Mouse (Mus musculus): ENCODE results near the gene Lcn4.

Gene Lcn4

DNA sequence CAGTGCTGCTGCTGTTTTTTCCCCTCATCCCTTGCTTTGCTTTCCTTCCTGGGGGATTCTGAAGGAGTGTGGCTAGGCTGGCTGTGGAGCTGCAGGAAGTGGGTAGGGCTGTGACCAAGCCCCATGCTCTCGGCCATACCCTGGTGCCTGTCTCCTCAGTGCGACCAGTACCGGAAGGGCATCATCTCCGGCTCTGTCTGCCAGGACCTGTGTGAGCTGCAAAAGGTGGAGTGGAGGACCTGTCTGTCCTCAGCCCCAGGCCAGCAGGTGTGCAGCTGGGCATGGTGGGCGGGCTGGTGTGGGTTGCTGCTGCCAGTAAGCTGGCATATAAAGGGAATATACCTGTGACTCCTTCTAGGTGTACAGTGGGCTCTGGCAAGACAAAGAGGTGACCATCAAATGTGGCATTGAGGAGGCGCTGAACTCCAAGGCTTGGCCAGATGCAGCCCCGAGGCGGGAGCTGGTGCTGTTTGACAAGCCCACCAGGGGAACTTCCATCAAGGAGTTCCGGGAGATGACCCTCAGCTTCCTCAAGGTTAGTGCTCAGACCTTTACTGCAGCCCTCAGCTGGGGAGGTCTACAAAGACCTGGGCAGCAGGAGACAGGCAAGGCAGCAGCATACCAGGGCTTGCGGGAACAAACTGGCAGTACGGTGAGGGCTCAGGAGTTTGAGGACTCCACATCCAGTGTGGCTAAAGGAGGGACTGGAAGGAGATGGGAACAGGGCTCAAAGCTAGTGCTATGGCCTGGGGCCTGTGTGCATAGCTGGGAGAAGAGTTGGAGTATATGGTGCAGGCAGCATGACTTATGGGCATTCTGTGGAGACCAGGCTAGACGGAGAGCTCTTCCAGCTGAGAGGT, 36.2 kb downstream of the Lcn4 start:
- no peak for DNase-seq (ENCODE audit: low spot score)

DNA sequence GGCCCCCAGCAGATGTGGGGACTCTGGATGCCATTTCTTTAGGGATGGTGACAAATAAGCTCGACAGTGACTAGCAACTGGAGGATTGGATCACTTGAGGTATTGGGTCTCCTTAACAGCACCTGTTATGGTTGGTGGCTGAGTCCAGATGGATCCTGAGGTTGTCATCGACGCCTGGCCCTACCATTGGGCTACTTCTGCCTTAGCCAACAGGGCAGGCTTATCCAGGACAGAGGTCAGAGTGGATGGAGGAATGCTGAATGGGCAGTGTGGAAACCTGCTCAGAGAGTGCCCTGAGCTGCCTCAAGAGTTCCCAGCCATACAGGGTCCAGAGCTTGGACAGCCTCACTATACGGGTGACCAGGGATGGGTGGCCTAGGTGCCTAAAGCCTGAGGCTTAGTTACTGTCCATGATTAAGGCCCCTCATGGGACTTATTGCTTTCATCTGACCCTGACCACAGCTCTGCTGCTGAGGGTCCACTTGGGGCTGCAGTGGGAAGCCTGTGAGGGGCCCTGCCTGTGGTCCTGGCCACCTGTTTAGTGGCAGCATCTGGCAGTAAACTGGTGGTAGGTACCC, 37.0 kb downstream of the Lcn4 start:
- no peak for DNase-seq (ENCODE audit: low spot score)

DNA sequence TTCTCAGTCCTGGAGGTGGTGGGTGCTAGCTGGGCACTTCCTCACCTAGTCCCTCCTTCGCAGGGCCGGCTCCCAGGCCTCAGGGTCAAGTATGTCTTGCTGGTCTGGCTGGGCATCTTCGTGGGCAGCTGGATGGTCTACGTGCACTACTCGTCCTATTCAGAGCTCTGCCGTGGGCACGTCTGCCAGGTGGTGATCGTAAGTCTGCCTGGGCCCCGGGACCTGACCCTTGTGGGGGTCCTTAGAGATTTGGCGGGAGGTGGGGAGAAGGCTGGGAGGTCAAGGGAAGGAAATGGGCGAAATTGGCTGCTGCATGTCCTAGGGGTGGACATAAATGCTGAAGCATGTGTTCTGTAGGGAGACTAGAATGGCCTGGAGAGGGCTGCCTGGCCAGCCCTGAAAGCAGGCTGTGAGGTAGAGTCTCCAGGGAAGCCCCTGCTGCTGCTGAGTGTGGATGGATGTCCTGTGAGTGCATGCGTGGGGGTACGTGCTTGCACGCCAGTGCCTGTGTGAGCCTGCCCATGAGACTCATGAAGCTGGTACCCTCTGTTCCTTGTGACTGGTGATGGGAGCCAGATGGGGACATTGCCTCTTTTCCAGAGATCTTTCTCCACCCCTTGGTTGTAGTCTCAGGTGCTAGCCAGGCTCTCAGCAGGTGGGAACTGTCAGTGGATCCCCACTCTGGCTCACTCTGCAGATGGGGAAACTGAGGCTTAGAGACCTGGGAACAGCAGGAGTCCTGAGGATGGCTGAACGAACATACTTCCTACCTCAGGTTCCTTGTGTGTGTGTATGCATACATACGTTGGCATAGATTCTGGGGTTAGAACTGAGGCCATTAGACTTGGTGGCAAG, 38.3 kb downstream of the Lcn4 start:
- DNase-seq (ENCODE audit: low spot score) = no peak

DNA sequence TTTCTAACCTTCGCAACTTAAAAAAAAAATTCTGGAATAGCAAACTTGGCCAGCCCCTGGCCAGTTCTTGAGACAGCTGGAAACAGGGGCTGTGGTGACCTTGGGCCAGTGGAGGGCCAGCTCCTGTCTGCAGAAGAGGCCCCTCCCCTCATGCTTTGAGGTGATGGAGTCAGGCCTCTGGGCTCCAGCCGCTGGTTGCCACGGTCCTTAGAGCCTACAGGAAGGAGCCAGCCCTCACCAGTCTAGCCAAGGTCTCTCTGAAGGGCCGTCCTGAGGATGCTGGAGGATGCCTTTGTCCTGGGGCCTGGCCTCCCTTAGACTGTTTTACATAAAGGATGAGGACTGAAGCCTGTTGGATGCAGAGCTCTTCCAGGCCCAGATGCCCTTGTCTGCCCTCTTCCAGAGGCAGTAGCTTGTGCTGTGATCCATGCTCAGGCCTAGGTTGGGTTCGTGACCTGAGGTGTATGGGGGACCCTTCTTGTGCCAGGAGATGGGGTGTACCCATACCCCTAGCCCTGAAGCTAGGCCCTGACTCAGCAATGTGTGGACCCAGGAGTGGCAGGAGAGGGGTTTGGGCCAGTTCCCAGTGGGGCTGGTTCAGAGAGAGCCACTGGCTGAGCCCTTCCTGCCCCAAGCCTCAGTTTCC, 42.2 kb downstream of the Lcn4 start:
- DNase-seq (ENCODE audit: low spot score) = no peak

- peak; percentile 84 for DNase-seq (ENCODE audit: low spot score)
Observed at GRCm38 (mm10) chr2:26627921-26628739, 43.0 kb downstream of the Lcn4 start, which contains the start of gene Fam69b. TSS of gene Fam69b (plus strand) at chr2:26628457.

GRCm38 (mm10) chr2:26626081-26626480, 45.0 kb downstream of the Lcn4 start:
- DNase-seq (ENCODE audit: low spot score) = no peak

- no peak for DNase-seq (ENCODE audit: low spot score)
Observed at GRCm38 (mm10) chr2:26625419-26625818, 45.7 kb downstream of the Lcn4 start.

GRCm38 (mm10) chr2:26622984-26623383, 48.1 kb downstream of the Lcn4 start:
- DNase-seq (ENCODE audit: low spot score) = no peak

DNA sequence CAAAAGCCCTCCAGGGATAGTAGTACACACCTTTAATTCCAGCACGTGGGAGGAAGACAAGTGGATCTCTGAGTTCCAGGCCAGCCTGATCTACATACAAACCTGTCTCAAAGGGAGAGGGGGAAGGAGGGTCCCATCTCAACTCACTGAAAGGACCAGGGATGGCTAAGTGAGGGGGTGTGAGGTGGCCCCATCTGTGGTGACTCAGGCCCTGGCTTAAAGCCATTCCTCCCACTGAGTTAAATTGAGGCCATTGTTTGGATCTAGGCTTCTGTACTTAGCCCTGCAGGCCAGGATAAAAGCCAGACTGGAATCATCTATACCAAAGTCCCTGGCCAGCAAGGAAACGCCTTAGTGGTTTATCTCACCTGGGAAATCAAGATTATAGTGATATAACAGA, 49.8 kb downstream of the Lcn4 start:
- no peak for DNase-seq (ENCODE audit: low spot score)

GRCm38 (mm10) chr2:26617928-26618327, 53.2 kb downstream of the Lcn4 start:
- no peak for DNase-seq (ENCODE audit: low spot score)
